Mouse (Mus musculus): Measurements from ENCODE around the gene Clec3a. TPM values are rescaled to one million over a fixed set of nuclear protein-coding genes. Genes with fewer than 3 reads are reported as not detected.

Clec3a gene
- polyA plus RNA-seq, 1 experiment from 2014 or later: not detected

DNA sequence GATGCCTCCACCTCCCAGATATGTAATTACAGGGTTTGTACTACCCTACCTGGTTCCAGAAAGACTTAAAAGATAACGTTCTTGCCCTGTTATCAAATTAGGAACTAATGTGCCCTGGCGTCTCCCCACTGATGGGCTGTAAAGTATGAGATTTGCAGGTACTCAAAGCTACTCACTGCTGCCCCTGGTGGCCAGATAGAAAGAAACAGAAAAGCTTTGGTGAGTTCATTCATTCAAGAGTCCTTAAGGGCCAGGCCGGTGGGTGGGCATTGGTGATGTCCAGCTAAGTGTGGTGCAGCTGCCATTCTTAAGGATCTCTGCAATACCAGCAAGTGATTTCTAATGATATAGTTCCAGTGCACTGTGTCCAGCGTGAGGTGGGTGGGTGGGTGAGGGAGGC is 23.7 kb downstream of the Clec3a start:
- WGBS: 83% methylated on average over 4 of the region's 4 CpGs

GRCm38 (mm10) chr8:114446884-114447283 is 29.0 kb downstream of the Clec3a start:
- Histone ChIP-seq H3K9me3 (ENCODE audit: control insufficient read depth, low read length) (no peaks in the 10 kb centered on the region), H3K36me3 (ENCODE audit: control insufficient read depth, insufficient read depth, low read length) (peaks cover 13% of the 10 kb centered on the region; the same call in 1 of the 2 replicates), H3K4me3 (ENCODE audit: low read depth, low read length) (no peak overlapping the region), H3K27ac (ENCODE audit: low read depth) (no peak overlapping the region), H3K27me3 (replicated peaks; ENCODE audit: control insufficient read depth, insufficient read depth, low read length) (no peaks in the 10 kb centered on the region), H3K4me2 (ENCODE audit: low read length) (no peak overlapping the region), H3K9ac (ENCODE audit: low read length) (no peak overlapping the region), H3K4me1 (replicated peaks; ENCODE audit: control insufficient read depth, insufficient read depth, low read length) (no peaks in the 10 kb centered on the region)
- DNase-seq (ENCODE audit: low spot score) (no peak), ATAC-seq (replicated peaks; ENCODE audit: low FRiP score, low TSS enrichment, low read depth) (no peak)
- WGBS: 68% methylated on average over 7 of the region's 7 CpGs

More for the DNA sequence above, 23.7 kb downstream of the Clec3a start:
- no peaks in the 10 kb centered on the region for H3K9me3 ChIP-seq (ENCODE audit: control insufficient read depth, low read length)
- 0 out of 2 replicates have a peak, but pooled peaks cover 4% of the 10 kb centered on the region for H3K36me3 ChIP-seq (ENCODE audit: control insufficient read depth, insufficient read depth, low read length)
- H3K27me3 ChIP-seq (replicated peaks; ENCODE audit: control insufficient read depth, insufficient read depth, low read length): no peaks in the 10 kb centered on the region
- no peak overlapping the region for H3K9ac ChIP-seq (ENCODE audit: low read length)
- ATAC-seq (replicated peaks; ENCODE audit: low FRiP score, low TSS enrichment, low read depth) (no peak), DNase-seq (ENCODE audit: low spot score) (no peak)
- H3K4me1 ChIP-seq (replicated peaks; ENCODE audit: control insufficient read depth, insufficient read depth, low read length): peaks cover 7% of the 10 kb centered on the region; the same call in 1 of the 2 replicates
- no peak overlapping the region for H3K4me3 ChIP-seq (ENCODE audit: low read depth, low read length)
- no peak overlapping the region for H3K4me2 ChIP-seq (ENCODE audit: low read length)
- no peak overlapping the region for H3K27ac ChIP-seq (ENCODE audit: low read depth)

DNA sequence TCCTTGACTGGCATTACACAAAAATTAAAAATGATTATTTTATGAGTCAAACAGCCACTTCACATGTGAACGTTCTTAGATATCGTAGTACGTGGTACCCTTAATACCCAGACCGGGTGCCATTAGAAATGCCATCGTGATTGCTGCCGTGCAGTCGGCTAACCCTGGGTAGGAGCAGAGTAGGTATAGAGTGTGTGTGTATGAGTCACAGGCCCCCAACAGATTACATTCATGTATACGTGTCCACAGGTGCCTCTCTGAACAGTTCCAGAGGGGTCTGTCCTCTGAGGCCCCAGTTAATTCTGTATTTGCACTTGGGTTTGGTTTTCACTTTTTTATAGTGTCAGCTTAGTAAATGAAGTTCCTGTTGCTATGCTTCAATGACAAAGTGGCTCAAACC is 34.4 kb downstream of the Clec3a start:
- DNase-seq (ENCODE audit: low spot score) (no peak), ATAC-seq (replicated peaks; ENCODE audit: low FRiP score, low TSS enrichment, low read depth) (no peak; the same call in 1 of the 2 replicates)
- no peak overlapping the region for H3K4me2 ChIP-seq (ENCODE audit: low read length)
- peaks cover 3% of the 10 kb centered on the region; the same call in 1 of the 2 replicates for H3K4me1 ChIP-seq (replicated peaks; ENCODE audit: control insufficient read depth, insufficient read depth, low read length)
- peaks cover 6% of the 10 kb centered on the region; the same call in 1 of the 2 replicates for H3K36me3 ChIP-seq (ENCODE audit: control insufficient read depth, insufficient read depth, low read length)
- H3K9ac ChIP-seq (ENCODE audit: low read length): no peak overlapping the region
- H3K27me3 ChIP-seq (replicated peaks; ENCODE audit: control insufficient read depth, insufficient read depth, low read length): no peaks in the 10 kb centered on the region
- WGBS: 86% methylated on average over 8 of the region's 8 CpGs
- no peak overlapping the region for H3K27ac ChIP-seq (ENCODE audit: low read depth)
- H3K9me3 ChIP-seq (ENCODE audit: control insufficient read depth, low read length): no peaks in the 10 kb centered on the region
- H3K4me3 ChIP-seq (ENCODE audit: low read depth, low read length): no peak overlapping the region

- peak; percentile 56 for ATAC-seq (replicated peaks; ENCODE audit: low FRiP score, low TSS enrichment, low read depth)
- Histone ChIP-seq H3K9me3 (ENCODE audit: control insufficient read depth, low read length) (no peaks in the 10 kb centered on the region), H3K36me3 (ENCODE audit: control insufficient read depth, insufficient read depth, low read length) (peaks cover 6% of the 10 kb centered on the region; the same call in 1 of the 2 replicates), H3K4me1 (replicated peaks; ENCODE audit: control insufficient read depth, insufficient read depth, low read length) (peaks cover 8% of the 10 kb centered on the region; the same call in 1 of the 2 replicates), H3K9ac (ENCODE audit: low read length) (no peak overlapping the region), H3K27ac (ENCODE audit: low read depth) (no peak overlapping the region), H3K4me2 (ENCODE audit: low read length) (no peak overlapping the region), H3K27me3 (replicated peaks; ENCODE audit: control insufficient read depth, insufficient read depth, low read length) (no peaks in the 10 kb centered on the region), H3K4me3 (ENCODE audit: low read depth, low read length) (no peak overlapping the region)
- 15% methylated on average over 9 of the region's 9 CpGs for WGBS
- peak; percentile 87 for DNase-seq (ENCODE audit: low spot score)
Observed at GRCm38 (mm10) chr8:114452781-114453221, 34.9 kb downstream of the Clec3a start.

- Histone ChIP-seq H3K4me1 (replicated peaks; ENCODE audit: control insufficient read depth, insufficient read depth, low read length) (peaks cover 14% of the 10 kb centered on the region), H3K9me3 (ENCODE audit: control insufficient read depth, low read length) (no peaks in the 10 kb centered on the region), H3K27ac (ENCODE audit: low read depth) (no peak overlapping the region), H3K4me2 (ENCODE audit: low read length) (no peak overlapping the region), H3K9ac (ENCODE audit: low read length) (no peak overlapping the region), H3K27me3 (replicated peaks; ENCODE audit: control insufficient read depth, insufficient read depth, low read length) (no peaks in the 10 kb centered on the region), H3K36me3 (ENCODE audit: control insufficient read depth, insufficient read depth, low read length) (0 out of 2 replicates have a peak, but pooled peaks cover 2% of the 10 kb centered on the region), H3K4me3 (ENCODE audit: low read depth, low read length) (no peak overlapping the region)
- ATAC-seq (replicated peaks; ENCODE audit: low FRiP score, low TSS enrichment, low read depth): no peak
- DNase-seq (ENCODE audit: low spot score): no peak
- WGBS: 92% methylated on average over 8 of the region's 8 CpGs
Observed at GRCm38 (mm10) chr8:114455302-114455701, 37.4 kb downstream of the Clec3a start.

DNA sequence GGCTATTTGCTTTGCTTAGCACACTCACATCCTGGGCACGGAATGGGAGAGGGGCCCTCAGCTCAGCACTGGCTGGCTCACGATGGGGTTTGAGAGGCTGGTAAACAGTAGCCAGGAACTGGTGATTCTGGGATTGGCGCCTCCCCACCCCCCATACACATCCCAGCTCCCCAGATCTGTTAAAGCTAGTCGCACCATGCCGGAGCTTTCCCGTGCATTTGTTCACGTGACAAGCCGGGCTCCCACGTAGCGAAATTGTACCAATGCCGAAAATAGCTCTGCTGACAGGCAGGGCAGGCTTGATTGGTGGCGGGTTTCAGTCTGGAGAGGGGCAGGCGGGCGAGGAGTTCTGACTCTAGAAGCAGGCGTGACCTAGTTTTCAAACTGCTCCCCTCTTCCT is 38.1 kb downstream of the Clec3a start:
- ATAC-seq (replicated peaks; ENCODE audit: low FRiP score, low TSS enrichment, low read depth) (no peak; the same call in 1 of the 2 replicates), DNase-seq (ENCODE audit: low spot score) (no peak)
- Histone ChIP-seq H3K4me1 (replicated peaks; ENCODE audit: control insufficient read depth, insufficient read depth, low read length) (peaks cover 14% of the 10 kb centered on the region), H3K27ac (ENCODE audit: low read depth) (no peak overlapping the region), H3K9me3 (ENCODE audit: control insufficient read depth, low read length) (no peaks in the 10 kb centered on the region), H3K4me2 (ENCODE audit: low read length) (peak overlapping the region; percentile 22), H3K4me3 (ENCODE audit: low read depth, low read length) (no peak overlapping the region), H3K36me3 (ENCODE audit: control insufficient read depth, insufficient read depth, low read length) (no peaks in the 10 kb centered on the region), H3K27me3 (replicated peaks; ENCODE audit: control insufficient read depth, insufficient read depth, low read length) (no peaks in the 10 kb centered on the region), H3K9ac (ENCODE audit: low read length) (no peak overlapping the region)
- WGBS: 67% methylated on average over 15 of the region's 15 CpGs

GRCm38 (mm10) chr8:114458113-114458784 is 40.4 kb downstream of the Clec3a start:
- peaks cover 11% of the 10 kb centered on the region; the same call in 1 of the 2 replicates for H3K4me1 ChIP-seq (replicated peaks; ENCODE audit: control insufficient read depth, insufficient read depth, low read length)
- no peaks in the 10 kb centered on the region for H3K27me3 ChIP-seq (replicated peaks; ENCODE audit: control insufficient read depth, insufficient read depth, low read length)
- no peaks in the 10 kb centered on the region for H3K36me3 ChIP-seq (ENCODE audit: control insufficient read depth, insufficient read depth, low read length)
- H3K4me2 ChIP-seq (ENCODE audit: low read length): 0 out of 2 replicates have a peak overlapping the region, but pooled peaks have one; percentile 18
- 37% methylated on average over 25 of the region's 25 CpGs for WGBS
- no peaks in the 10 kb centered on the region for H3K9me3 ChIP-seq (ENCODE audit: control insufficient read depth, low read length)
- H3K9ac ChIP-seq (ENCODE audit: low read length): no peak overlapping the region
- H3K27ac ChIP-seq (ENCODE audit: low read depth): peak overlapping the region; percentile 78
- H3K4me3 ChIP-seq (ENCODE audit: low read depth, low read length): no peak overlapping the region
- DNase-seq (ENCODE audit: low spot score): no peak
- no peak; the same call in 1 of the 2 replicates for ATAC-seq (replicated peaks; ENCODE audit: low FRiP score, low TSS enrichment, low read depth)

DNA sequence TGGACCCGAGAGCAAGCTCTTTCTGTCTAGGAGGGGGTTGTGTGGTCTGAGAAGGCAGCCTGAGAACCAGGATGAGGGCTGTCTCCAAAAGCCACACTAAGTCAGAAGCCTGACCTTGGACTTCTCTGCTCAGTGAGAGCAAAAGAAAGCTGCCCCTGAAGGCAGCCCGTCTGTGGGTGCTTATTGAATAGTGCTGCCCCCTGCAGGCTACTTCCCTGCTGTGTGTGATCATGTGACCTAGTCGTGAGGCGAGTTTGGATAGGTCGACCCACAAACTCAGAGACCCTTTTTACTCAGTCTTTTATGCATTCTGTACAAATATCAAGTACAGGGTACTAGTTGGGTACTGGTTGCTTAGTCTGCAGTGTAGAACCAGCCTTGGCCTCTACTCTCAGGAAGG is 42.7 kb downstream of the Clec3a start:
- ATAC-seq (replicated peaks; ENCODE audit: low FRiP score, low TSS enrichment, low read depth) (no peak), DNase-seq (ENCODE audit: low spot score) (no peak)
- H3K4me3 ChIP-seq (ENCODE audit: low read depth, low read length): no peak overlapping the region
- H3K4me2 ChIP-seq (ENCODE audit: low read length): no peak overlapping the region
- no peak overlapping the region for H3K9ac ChIP-seq (ENCODE audit: low read length)
- H3K9me3 ChIP-seq (ENCODE audit: control insufficient read depth, low read length): no peaks in the 10 kb centered on the region
- peaks cover 11% of the 10 kb centered on the region; the same call in 1 of the 2 replicates for H3K4me1 ChIP-seq (replicated peaks; ENCODE audit: control insufficient read depth, insufficient read depth, low read length)
- H3K36me3 ChIP-seq (ENCODE audit: control insufficient read depth, insufficient read depth, low read length): no peaks in the 10 kb centered on the region
- H3K27me3 ChIP-seq (replicated peaks; ENCODE audit: control insufficient read depth, insufficient read depth, low read length): no peaks in the 10 kb centered on the region
- 75% methylated on average over 5 of the region's 5 CpGs for WGBS
- H3K27ac ChIP-seq (ENCODE audit: low read depth): no peak overlapping the region

- DNase-seq (ENCODE audit: low spot score) (no peak), ATAC-seq (replicated peaks; ENCODE audit: low FRiP score, low TSS enrichment, low read depth) (no peak)
- Histone ChIP-seq H3K9me3 (ENCODE audit: control insufficient read depth, low read length) (no peaks in the 10 kb centered on the region), H3K4me3 (ENCODE audit: low read depth, low read length) (no peak overlapping the region), H3K36me3 (ENCODE audit: control insufficient read depth, insufficient read depth, low read length) (no peaks in the 10 kb centered on the region), H3K4me2 (ENCODE audit: low read length) (no peak overlapping the region), H3K27ac (ENCODE audit: low read depth) (no peak overlapping the region), H3K4me1 (replicated peaks; ENCODE audit: control insufficient read depth, insufficient read depth, low read length) (peaks cover 8% of the 10 kb centered on the region; the same call in 1 of the 2 replicates), H3K9ac (ENCODE audit: low read length) (no peak overlapping the region), H3K27me3 (replicated peaks; ENCODE audit: control insufficient read depth, insufficient read depth, low read length) (no peaks in the 10 kb centered on the region)
- 87% methylated on average over 11 of the region's 11 CpGs for WGBS
Observed at GRCm38 (mm10) chr8:114462591-114462990, 44.7 kb downstream of the Clec3a start.
